Mouse (Mus musculus) hindbrain, embryonic 15.5 days (tissue): ENCODE results near the gene Eya2. TPM values are rescaled to one million over a fixed set of nuclear protein-coding genes. Genes with fewer than 3 reads are reported as not detected.

Experiments
- ATAC-seq: fragments of 200-750 bp; cut with Nextera tagmentation; 2 replicates; pipeline ENCODE4 v1.8.0; 2017; ENCODE audit warnings: low read depth, moderate number of reproducible peaks, moderate TSS enrichment; ENCODE audit not compliant: low FRiP score
- H3K27ac ChIP-seq: fragments of 300-500 bp; sonication (generic); replicated peaks from 2 replicates; pipeline ENCODE4 v1.5.1; 2015; ENCODE audit warnings: mild to moderate bottlenecking, inconsistent platforms
- H3K27me3 ChIP-seq: fragments of 300-500 bp; sonication (generic); 2 replicates; pipeline ENCODE4 v1.6.1; 2015; ENCODE audit warnings: control low read depth, inconsistent platforms
- H3K36me3 ChIP-seq: fragments of 300-500 bp; sonication (generic); 2 replicates; pipeline ENCODE4 v1.6.1; 2015; ENCODE audit warnings: control low read depth, inconsistent platforms
- H3K4me1 ChIP-seq: fragments of 300-500 bp; sonication (generic); replicated peaks from 2 replicates; pipeline ENCODE4 v1.6.1; 2015; ENCODE audit warnings: control low read depth, inconsistent platforms
- H3K4me2 ChIP-seq: fragments of 300-500 bp; sonication (generic); 2 replicates; pipeline ENCODE4 v1.6.1; 2015; ENCODE audit warnings: moderate library complexity, mild to moderate bottlenecking, inconsistent platforms
- H3K4me3 ChIP-seq: fragments of 300-500 bp; sonication (generic); 2 replicates; pipeline ENCODE4 v1.5.1; 2015; ENCODE audit warnings: mild to moderate bottlenecking, inconsistent platforms
- H3K9ac ChIP-seq: fragments of 300-500 bp; sonication (generic); 2 replicates; pipeline ENCODE4 v1.6.1; 2015; ENCODE audit warnings: inconsistent platforms
- H3K9me3 ChIP-seq: fragments of 300-500 bp; sonication (generic); 2 replicates; pipeline ENCODE4 v1.6.1; 2016; ENCODE audit warnings: control low read depth, inconsistent platforms
- WGBS: fragments of 180-500 bp; shearing (Covaris S2); methylation state at CpG from one replicate; pipeline ENCODE4 v1.1.7; 2015; 5-methylcytosine and 5-hydroxymethylcytosine counted together
- polyA plus RNA-seq: library from polyadenylated mRNA; unstranded; fragments of >200 nt; fragmentation: Nextera tagmentation; extraction: Ambion mirVana; gene quantifications from 2 replicates; pipeline ENCODE4 v1.2.1, GENCODE M21; 2015

Eya2 gene
- polyA plus RNA-seq, 1 experiment from 2014 or later, result 10.1 TPM

DNA sequence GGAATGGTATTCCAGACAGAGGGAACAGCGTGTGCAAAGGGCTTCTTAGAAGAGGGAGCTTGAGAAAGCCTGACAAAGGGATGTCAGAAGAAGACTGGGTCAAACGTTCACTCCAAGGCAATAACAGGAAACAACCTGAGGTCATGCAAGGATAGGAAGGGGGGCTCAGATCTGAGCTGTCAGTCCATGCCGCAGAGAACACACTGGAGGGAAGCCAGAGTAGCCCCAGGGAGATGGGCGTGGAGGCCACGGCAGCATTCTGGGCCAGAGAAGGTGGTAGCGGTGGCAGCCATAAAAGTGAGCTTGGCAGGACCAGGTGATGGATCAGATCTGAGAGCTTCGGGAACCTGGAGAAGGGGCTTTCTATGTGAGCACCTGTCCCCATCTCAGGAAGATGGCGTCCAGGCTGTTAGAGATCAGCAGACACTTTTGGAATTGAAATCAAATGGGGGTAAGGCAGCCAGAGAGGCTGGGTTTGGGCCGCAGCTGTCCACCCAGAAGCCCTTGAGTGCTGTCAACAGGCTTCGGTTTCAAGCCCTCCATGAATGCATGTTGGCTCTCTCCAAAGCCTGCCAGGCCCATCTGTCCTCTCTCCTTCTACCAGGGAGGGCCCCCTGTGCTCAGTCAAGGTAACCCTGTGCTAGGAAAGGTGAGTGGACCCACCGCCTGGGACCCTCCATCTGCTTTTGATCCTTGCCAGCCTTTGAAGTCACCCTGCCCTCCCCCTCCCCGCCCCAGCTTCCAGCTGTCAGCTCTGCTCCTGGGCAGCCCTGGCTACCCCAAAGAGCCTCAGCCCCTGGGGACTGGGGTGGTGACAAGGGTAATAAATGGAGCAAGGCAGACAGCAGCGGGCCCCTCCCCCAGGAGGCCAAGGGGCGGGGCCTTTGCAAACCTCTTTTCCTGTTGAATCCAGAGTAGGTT lies 58.4 kb downstream of the Eya2 start:
- Histone ChIP-seq H3K4me1 (peaks cover 30% of the 10 kb centered on the region), H3K9me3 (no peaks in the 10 kb centered on the region), H3K9ac (no peak overlapping the region), H3K4me3 (no peak overlapping the region), H3K36me3 (no peaks in the 10 kb centered on the region), H3K27me3 (no peaks in the 10 kb centered on the region), H3K4me2 (no peak overlapping the region), H3K27ac (no peak overlapping the region)
- WGBS, result 30% methylated on average over 14 of the region's 14 CpGs
- peak; percentile 44; the same call in 1 of the 2 replicates for ATAC-seq

DNA sequence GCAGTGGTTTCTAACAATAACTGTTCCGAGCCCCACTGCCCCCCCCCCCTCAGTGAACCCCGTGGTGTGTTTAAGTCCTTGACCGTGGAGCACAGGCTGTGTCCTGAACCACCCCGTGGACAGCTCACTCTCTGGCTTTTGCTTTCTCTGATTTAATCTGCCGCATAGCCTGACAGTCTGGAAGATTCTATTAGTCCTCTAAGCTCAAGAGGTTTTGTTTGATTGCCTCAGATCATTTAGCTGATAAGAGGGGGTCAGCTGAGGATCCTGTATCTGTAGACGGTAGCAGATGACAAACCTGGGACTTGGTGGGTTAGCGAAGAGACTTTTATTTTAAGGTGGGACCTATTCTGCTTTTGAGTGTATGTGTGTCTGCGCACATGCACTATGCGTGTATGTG lies 59.3 kb downstream of the Eya2 start:
- no peak overlapping the region for H3K4me3 ChIP-seq
- no peaks in the 10 kb centered on the region for H3K27me3 ChIP-seq
- H3K9ac ChIP-seq, result no peak overlapping the region
- 55% methylated on average over 9 of the region's 9 CpGs for WGBS
- H3K4me2 ChIP-seq, result no peak overlapping the region
- H3K36me3 ChIP-seq, result no peaks in the 10 kb centered on the region
- no peak for ATAC-seq
- H3K9me3 ChIP-seq, result no peaks in the 10 kb centered on the region
- H3K27ac ChIP-seq, result no peak overlapping the region
- peaks cover 30% of the 10 kb centered on the region for H3K4me1 ChIP-seq

DNA sequence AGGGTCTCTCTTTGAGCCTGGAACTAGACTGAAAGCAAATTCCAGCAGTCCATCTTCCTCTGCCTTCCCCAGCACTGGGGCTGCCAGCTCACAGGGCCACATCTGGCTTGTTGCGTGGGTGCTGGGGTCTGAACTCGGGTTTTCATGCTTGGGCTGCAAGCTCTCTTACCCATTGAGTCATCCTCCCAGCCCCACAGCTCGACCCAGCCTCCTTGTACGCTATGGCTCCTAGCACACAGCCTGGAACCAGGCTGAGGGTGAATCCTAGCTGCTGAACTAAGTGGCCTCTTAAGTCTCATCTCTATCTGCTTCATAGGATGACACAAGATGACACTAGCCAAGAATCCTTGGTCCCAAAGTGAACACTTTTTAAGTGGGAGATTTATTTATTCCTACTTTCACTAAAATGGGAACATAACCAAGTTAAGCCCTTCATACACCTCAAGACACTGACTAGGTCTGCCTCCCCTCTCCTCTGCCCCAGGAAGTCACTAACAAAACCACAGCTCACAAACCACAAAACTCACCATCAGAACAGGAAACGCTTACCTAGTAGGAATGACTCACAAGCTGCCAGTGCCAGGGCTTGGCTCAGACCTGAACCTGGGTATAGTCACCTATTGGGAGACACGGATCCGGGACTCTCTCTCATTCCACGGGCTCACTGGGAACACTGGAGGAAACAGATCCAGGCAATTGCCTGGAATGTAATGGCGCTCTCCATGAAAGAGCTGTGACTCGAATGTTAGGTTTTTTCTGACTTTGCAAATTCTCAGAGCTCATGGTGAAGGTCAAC lies 60.1 kb downstream of the Eya2 start:
- no peak for ATAC-seq
- no peak overlapping the region for H3K9ac ChIP-seq
- no peak overlapping the region for H3K4me2 ChIP-seq
- H3K9me3 ChIP-seq, result no peaks in the 10 kb centered on the region
- 78% methylated on average over 10 of the region's 10 CpGs for WGBS
- H3K27ac ChIP-seq, result no peak overlapping the region
- H3K27me3 ChIP-seq, result no peaks in the 10 kb centered on the region
- H3K4me1 ChIP-seq, result peaks cover 30% of the 10 kb centered on the region
- H3K36me3 ChIP-seq, result no peaks in the 10 kb centered on the region
- no peak overlapping the region for H3K4me3 ChIP-seq

DNA sequence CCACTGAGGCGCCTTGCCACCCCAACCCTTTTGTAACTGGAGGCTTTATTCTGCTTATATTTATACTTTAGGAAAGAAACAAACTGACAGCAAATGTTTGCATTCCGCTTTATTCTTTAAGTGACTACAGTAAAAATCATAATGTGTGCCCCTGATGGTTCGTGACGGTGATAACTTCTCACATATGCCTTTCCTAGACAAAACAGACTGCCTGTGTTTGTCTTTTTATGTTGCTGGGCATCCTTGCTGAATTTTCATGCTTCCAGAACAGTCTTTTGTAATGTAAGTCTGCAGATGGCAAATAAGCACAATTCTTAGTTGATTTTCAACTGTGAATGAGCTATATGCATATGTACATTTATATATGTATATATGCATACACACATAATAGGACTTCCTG lies 61.7 kb downstream of the Eya2 start:
- Histone ChIP-seq H3K4me1 (peaks cover 23% of the 10 kb centered on the region), H3K4me2 (no peak overlapping the region), H3K9ac (no peak overlapping the region), H3K4me3 (no peak overlapping the region), H3K9me3 (no peaks in the 10 kb centered on the region), H3K27me3 (no peaks in the 10 kb centered on the region), H3K36me3 (no peaks in the 10 kb centered on the region), H3K27ac (no peak overlapping the region; the same call in 1 of the 2 replicates)
- 78% methylated on average over 4 of the region's 4 CpGs for WGBS
- no peak for ATAC-seq

DNA sequence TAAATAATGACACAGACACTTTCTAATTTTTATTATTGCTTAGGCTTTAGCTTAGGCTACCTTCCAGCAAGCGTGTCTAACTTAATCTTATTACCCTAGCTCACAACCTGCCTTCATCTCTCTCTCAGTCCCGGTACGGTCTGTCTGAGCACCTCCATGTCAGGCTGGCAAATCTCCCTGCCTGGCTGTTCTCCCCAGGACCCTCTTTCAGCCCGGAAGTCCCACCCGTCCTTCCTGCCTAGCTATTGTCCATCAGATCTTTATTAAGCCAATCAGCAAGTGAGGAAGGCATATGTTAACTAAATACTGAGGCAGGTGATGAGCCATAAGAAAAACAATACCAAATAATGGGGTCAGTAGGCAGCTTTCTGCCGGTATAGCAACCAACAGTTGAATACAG lies 62.1 kb downstream of the Eya2 start:
- Histone ChIP-seq H3K4me1 (peaks cover 23% of the 10 kb centered on the region), H3K4me2 (no peak overlapping the region), H3K27ac (no peak overlapping the region; the same call in 1 of the 2 replicates), H3K9ac (no peak overlapping the region), H3K4me3 (no peak overlapping the region), H3K36me3 (no peaks in the 10 kb centered on the region), H3K27me3 (no peaks in the 10 kb centered on the region), H3K9me3 (no peaks in the 10 kb centered on the region)
- WGBS, result 33% methylated on average over 6 of the region's 6 CpGs
- ATAC-seq, result 0 out of 2 replicates have a peak, but pooled peaks have one; percentile 21

DNA sequence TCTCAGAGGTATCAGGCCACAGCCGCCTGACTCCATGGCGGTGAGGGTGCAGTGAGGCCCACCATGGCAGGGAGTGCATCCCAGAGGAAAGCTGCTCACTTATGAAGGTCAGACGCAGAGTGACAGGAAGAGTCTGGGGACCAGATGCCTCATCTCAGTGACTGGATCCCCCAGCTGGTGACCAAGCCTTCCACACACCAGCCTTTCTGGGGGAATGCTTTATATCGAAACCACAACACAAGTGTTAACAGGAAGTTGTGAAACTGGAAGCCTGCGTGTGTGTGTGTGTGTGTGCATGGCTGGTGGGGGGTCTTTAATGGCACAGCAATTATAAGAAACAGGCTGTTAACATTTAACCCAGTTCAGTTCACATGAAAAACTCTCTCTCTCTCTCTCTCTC lies 64.7 kb downstream of the Eya2 start:
- Histone ChIP-seq H3K9me3 (no peaks in the 10 kb centered on the region), H3K4me2 (no peak overlapping the region), H3K4me3 (no peak overlapping the region), H3K4me1 (peaks cover 6% of the 10 kb centered on the region; the same call in 1 of the 2 replicates), H3K9ac (no peak overlapping the region), H3K27ac (no peak overlapping the region), H3K27me3 (no peaks in the 10 kb centered on the region), H3K36me3 (no peaks in the 10 kb centered on the region)
- 65% methylated on average over 5 of the region's 5 CpGs for WGBS
- no peak for ATAC-seq

DNA sequence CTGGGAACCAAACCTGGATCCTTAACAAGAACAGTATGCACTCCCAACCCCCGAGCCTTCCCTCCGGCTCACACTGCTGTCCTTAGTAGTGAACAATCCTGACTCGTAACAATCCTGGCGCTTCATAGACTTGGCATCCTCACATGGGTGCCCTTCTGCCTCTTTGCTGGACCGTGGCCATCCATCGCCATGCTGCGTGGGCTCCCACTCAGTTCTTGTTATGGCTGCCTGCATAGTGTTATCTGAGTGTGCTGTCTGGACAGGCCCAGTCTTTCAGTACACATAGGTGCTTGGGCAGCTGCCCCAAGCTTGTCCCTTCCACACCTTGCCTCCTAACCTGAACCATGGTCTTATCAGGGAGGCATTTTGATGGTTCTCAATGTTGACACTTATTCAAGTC lies 68.4 kb downstream of the Eya2 start:
- Histone ChIP-seq H3K4me2 (no peak overlapping the region), H3K27ac (no peak overlapping the region), H3K9ac (no peak overlapping the region), H3K4me1 (no peaks in the 10 kb centered on the region), H3K4me3 (no peak overlapping the region), H3K27me3 (no peaks in the 10 kb centered on the region), H3K36me3 (no peaks in the 10 kb centered on the region), H3K9me3 (no peaks in the 10 kb centered on the region)
- WGBS, result 76% methylated on average over 7 of the region's 7 CpGs
- ATAC-seq, result no peak

DNA sequence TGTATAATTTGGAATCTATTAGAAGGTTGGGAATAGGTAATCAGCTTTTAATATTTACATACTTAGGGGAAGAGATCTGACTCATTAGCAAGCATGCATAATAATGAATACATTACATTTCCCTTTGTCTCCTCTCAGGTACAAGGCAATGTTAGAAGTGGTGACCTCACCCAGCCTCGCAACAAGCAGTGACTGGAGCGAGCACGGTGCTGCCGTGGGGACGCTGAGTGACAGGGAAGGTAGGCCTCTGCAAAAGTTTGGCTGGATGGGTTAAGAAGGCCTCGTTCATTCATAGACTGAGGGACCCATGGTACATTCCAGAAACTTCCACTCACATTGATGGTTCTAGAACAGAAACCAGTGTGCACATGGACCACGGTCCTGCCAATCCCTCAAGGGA lies 69.8 kb downstream of the Eya2 start:
- Histone ChIP-seq H3K4me3 (no peak overlapping the region), H3K4me2 (no peak overlapping the region), H3K36me3 (no peaks in the 10 kb centered on the region), H3K9me3 (no peaks in the 10 kb centered on the region), H3K4me1 (no peaks in the 10 kb centered on the region), H3K9ac (no peak overlapping the region), H3K27ac (no peak overlapping the region), H3K27me3 (no peaks in the 10 kb centered on the region)
- no peak for ATAC-seq
- 90% methylated on average over 7 of the region's 7 CpGs for WGBS

DNA sequence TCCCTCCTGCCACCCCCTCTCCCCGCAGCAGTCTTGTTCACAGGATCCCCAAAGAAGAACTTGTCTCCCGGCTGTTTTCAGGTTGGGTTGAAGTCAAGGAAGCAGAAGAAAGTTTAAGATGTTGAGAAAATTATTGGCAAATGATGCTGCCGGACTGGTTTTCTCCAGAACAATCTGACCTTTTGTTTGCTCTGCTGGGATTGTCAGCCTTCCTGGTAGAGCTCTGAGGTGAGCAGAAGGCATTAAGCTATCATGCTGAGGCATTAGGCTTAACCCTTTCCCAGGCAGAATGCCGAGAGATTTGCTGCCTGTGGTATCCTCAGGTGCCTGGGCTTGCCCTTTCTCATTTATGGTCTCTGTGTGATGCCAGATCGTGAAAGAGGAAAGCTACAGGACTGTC lies 70.3 kb downstream of the Eya2 start:
- no peaks in the 10 kb centered on the region for H3K36me3 ChIP-seq
- H3K9ac ChIP-seq, result no peak overlapping the region
- no peak for ATAC-seq
- no peaks in the 10 kb centered on the region for H3K9me3 ChIP-seq
- H3K4me3 ChIP-seq, result no peak overlapping the region
- no peaks in the 10 kb centered on the region for H3K4me1 ChIP-seq
- no peak overlapping the region for H3K27ac ChIP-seq
- 62% methylated on average over 5 of the region's 5 CpGs for WGBS
- no peak overlapping the region for H3K4me2 ChIP-seq
- no peaks in the 10 kb centered on the region for H3K27me3 ChIP-seq

DNA sequence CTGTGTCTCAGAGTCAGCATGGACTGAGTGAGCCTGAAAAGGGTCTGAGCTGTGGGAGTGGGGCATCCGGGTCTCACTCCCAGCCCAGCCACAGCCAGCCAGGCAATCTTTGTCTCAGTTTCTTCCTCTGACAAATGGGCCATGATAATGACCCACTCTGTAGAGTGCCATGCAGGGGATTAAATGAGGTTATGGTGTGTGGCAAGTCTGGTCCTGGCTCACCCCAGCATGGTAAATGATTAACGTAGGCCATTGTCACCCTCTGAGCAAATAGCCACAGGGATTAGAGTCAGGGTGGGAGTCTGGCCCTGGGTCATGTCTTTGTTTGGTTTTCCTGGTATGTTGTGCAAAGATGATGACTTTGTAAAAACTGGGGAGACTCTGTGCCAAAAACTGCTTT lies 72.3 kb downstream of the Eya2 start:
- Histone ChIP-seq H3K4me1 (no peaks in the 10 kb centered on the region), H3K27ac (no peak overlapping the region), H3K4me2 (no peak overlapping the region), H3K9ac (no peak overlapping the region), H3K9me3 (no peaks in the 10 kb centered on the region), H3K36me3 (no peaks in the 10 kb centered on the region), H3K27me3 (no peaks in the 10 kb centered on the region), H3K4me3 (no peak overlapping the region)
- 54% methylated on average over 2 of the region's 2 CpGs for WGBS
- ATAC-seq, result no peak

DNA sequence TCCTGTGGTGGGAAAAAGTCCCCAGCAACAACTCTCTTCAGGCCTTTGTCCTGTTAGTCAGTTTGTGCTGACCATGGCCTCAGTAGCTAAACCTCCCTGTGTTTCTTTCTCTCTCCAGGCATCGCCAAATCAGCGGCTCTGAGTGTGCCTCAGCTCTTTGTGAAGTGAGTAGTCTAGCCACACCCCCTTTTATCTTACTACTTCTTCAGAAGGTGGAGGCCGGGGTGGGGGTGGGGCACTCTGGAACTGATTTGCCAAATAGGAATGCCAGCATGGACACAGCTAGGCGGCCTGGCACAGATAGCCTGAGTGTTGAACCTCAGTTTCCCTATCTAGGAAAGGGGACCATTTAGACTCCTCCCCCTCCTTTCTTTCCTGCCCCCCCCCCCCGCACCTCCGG lies 87.9 kb downstream of the Eya2 start:
- Histone ChIP-seq H3K4me3 (no peak overlapping the region), H3K9ac (no peak overlapping the region), H3K27me3 (no peaks in the 10 kb centered on the region; the same call in 1 of the 2 replicates), H3K36me3 (no peaks in the 10 kb centered on the region), H3K9me3 (no peaks in the 10 kb centered on the region), H3K27ac (no peak overlapping the region), H3K4me1 (no peaks in the 10 kb centered on the region), H3K4me2 (no peak overlapping the region)
- no peak for ATAC-seq
- WGBS, result 35% methylated on average over 6 of the region's 6 CpGs

DNA sequence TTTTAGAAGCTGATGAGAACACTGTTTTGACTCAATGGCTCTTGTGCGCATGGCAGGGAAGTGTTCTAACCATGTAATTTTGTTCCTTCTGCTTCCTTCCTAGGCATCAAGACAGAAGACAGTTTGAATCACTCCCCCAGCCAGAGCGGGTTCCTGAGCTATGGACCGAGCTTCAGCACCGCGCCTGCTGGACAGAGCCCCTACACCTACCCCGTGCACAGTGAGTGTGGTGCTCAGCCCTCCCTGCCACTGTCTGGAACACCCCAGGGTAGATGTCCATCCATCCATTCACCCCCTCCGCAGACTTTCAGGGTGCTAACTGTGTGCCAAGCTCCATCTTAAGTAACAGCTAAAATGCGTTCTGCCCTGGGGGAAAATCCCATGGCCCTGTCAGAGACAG lies 92.7 kb downstream of the Eya2 start:
- H3K9me3 ChIP-seq, result no peaks in the 10 kb centered on the region
- no peak overlapping the region for H3K4me2 ChIP-seq
- H3K4me3 ChIP-seq, result no peak overlapping the region
- ATAC-seq, result no peak
- no peaks in the 10 kb centered on the region for H3K4me1 ChIP-seq
- H3K9ac ChIP-seq, result no peak overlapping the region
- WGBS, result 30% methylated on average over 8 of the region's 8 CpGs
- H3K36me3 ChIP-seq, result no peaks in the 10 kb centered on the region
- H3K27me3 ChIP-seq, result no peaks in the 10 kb centered on the region
- no peak overlapping the region for H3K27ac ChIP-seq
